Mouse (Mus musculus) heart, postnatal 4 days (tissue): ENCODE measurements around the gene R3hdm4. TPM values are rescaled to one million over a fixed set of nuclear protein-coding genes. Genes with fewer than 3 reads are reported as not detected.

ENCODE experiments used
- DNase-seq: peaks from one replicate; pipeline ENCODE4 v3.0.0; 2021
- microRNA-seq, 2 experiments: library from miRNA; unstranded; fragments of <30 nt; microRNA quantifications; one replicate each; pipeline ENCODE4 v1.2.0; 2021 to 2022
- total RNA-seq, 2 experiments: library from RNA; stranded (reverse); gene quantifications; 2 replicates each; pipeline ENCODE4 v1.2.3; 2021

R3hdm4 gene
- total RNA-seq, 2 experiments from 2014 or later, result 91.0 to 100 TPM

DNA sequence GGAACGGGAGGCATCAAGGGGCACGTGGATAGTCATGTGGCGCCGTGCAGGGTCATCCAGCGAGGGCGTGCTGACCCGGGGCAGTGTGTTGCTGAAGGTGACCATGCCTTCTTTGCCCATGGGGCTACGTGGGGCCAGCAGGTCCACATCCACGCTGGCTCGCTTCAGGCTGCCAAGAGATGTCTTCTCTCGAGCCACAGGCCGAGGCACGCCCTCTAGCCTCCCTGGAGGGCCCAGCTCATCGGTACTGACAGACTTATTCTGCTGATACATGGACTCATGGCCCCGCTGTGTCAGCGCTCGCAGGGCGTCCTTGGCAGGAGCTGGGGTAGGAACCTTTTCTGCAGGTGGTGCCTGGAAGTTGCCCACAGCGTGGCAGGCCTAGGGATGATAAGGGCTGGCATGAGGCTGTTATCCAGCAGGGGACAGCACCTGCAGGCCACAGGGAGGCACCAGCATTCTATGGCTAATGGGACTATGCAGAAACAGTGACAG is 55.2 kb downstream of the R3hdm4 start:
- DNase-seq, result peak; percentile 46

DNA sequence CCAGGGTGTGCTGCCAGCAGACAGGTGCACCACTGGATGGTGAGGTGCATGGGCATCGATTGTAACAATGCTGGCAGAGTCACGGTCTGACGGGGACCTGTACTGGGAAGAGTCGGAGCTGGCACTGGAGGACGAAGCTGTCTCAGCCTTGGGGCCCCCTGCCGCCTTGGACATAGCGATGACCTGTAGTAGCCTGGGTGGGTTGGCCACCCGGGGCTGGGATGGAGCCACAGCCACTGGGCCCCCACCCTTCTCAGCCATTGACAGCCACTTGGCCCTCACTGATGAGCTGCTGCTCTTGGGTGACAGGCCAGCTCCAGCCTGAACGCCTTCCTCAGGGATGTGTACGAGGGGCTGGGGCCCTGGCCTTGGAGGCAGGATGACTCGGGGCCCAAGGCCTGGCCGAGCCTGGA is 55.8 kb downstream of the R3hdm4 start:
- DNase-seq, result no peak

DNA sequence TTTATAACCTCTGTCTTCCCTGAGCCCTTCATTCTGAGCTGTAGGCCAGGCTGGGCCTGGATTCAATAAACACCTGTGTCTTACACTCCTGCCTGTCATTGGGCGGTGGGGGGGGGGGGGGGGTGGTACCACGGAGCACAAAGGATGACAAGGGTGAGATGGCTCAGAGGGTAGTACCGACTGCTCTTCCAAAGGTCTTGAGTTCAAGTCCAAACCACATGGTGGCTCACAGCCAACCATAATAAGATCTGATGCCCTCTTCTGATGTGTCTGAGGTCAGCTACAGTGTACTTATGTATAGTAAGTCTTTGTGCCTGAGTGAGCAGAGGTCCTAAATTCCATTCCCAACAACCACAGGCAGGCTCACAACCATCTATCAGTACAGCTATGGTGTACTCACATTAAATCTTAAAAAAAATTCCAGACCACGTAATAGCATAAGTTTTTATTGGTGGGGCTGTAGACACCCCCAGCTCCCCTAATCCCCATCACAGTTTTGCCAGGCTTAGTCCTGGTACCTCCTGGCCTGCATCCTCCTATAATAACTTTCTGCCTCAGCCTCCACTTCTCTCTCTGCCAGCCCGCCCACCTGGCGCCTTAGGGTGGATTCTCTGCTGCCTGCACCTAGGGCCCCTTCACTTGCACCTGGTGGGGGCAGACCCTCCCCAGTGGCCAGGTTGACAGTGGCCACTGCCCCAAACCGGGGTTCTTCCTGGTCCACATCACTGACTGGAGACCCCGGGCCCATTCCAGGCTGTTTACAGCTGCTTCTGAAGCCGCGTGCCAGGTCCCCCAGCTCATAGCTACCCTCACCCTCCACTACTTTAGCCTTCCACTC is 56.4 kb downstream of the R3hdm4 start:
- no peak for DNase-seq

DNA sequence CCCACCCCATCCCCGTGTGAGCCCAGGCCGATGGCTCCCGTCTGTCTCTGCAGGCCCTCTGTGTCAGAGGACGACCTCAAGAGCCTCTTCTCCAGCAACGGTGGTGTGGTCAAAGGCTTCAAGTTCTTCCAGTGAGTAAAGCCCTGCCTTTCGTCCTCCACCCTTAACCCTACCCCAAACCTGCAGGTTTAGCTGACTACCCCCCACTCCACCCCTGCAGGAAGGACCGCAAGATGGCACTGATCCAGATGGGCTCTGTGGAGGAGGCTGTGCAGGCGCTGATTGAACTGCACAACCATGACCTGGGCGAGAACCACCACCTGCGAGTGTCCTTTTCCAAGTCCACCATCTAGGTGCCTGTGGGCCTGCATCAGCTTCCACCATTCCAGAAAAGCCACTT is 58.1 kb downstream of the R3hdm4 start:
- DNase-seq, result no peak

DNA sequence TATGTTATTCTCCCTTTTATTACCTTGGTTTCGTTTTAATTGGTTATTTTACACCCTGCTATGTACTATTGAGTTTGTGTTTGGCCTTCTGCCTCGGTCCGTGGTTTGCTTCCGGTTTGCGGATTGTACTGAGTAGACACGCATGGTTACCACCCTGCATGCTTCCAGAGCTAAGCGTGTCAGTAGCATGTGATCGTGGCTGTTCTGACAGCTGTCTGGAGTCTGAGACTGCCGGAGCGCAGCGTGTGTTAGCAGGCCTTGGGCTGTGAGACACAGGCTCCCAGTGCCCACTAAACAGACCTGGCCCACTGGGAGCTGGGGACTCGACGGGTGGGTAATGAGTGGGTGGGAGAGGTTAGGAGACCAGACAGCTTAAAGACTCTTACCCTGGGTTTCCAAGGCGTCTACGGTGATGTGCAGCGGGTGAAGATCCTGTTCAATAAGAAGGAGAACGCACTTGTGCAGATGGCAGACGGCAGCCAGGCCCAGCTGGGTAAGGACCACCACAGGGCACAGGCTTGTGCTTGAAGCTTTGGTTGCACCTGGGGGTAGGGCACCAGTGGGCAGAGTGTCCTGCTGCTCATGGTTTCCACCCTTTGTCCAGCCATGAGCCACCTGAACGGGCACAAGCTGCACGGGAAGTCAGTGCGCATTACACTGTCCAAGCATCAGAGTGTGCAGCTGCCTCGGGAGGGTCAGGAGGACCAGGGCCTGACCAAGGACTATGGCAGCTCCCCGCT is 58.8 kb downstream of the R3hdm4 start:
- no peak for DNase-seq

DNA sequence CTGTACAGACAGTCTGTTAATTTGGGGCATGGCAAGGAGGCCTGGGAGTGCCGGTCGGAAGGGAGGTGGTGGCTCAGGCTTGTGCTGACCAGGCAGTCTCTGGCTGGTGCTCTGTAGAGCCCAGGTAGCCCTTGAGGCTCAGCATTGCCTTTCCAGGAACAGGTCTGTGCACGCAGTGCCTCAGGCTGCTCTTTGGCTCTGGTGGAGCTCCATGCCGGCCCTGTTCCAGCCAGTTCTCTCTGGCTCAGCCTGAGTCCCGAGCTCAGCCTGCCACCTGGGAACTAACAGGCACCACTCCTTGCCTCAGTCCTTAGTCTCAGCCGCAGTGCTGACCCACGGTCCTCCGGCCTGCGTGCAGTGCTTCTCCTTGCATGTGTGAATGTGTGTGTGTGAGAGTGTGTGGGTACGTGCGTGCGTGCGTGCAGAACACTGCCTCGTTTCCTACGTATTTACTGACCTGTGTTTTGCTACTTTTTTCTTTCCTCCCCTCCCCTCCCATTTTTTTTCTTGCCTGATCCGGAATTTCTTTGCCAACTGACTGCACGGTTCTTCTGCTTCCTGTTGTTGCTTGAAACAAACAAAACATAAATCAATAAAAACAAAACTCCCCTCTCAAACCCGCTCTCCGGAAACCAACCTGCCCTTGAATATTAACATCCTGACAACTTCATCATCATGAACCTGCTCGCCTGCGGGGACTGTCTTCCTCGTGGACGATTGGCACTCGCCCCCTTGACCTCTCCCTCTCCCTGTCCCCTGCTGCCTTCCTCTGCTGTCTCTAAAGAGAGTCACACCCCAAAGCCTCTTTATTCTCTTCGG is 59.6 kb downstream of the R3hdm4 start:
- DNase-seq, result no peak

DNA sequence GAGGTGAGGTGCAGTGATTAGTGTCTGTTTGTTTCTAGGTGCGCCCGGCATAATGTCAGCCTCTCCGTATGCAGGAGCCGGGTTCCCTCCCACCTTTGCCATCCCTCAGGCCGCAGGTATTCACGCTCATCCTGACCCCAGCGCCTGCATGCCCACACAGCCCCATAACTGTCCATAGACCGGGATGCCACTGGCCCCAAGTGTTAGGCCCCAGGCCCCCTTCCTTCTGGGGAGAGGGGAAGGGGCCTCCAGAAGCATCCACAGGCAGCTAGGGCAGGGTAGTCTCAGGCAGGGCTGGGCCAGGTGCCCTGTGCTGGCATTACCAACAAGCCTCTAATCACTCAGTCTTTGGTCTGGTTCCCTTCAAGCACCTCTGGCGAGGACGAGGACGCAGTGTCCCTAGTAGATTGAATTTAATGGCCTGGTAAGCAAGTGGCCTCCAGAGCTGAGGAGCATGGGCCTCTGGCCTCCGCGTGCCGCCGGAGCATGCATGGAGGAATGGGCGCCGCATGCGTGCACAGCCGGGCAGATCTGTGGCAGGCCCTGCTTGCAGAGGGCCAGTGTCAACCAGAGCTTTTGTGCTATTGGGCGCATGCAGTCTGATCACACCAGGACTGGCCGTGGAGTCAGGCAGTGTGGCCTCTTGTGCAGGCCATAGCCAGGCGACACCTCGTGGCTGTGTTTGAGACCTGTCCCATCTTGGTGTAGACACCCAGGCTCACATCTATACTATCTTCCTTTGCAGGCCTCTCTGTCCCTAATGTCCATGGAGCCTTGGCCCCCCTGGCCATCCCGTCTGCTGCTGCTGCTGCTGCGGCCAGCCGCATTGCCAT is 60.7 kb downstream of the R3hdm4 start:
- no peak for DNase-seq

Small RNAs within 50 kb of the gene (microRNA-seq; reads per million reads assigned to microRNA genes)
- gene Mir6910, result 0 reads per million in 2 experiments

Other genes with a start within 250 kb of the R3hdm4 start
- gene Cdc34, start 239.0 kb downstream of the R3hdm4 start, total RNA-seq, result 100 to 1,000 TPM; 134 to 145 TPM
- gene Gzmm, start 232.2 kb downstream of the R3hdm4 start, total RNA-seq, result 1 to 10 TPM; 2.9 to 3.7 TPM
- 100 to 1,000 TPM; 793 to 876 TPM for gene Bsg, start 216.7 kb downstream of the R3hdm4 start, total RNA-seq
- gene Hcn2, start 204.6 kb downstream of the R3hdm4 start, total RNA-seq, result 1 to 10 TPM; 7.6 to 9.5 TPM
- gene Polrmt, start 174.6 kb downstream of the R3hdm4 start, total RNA-seq, result 10 to 100 TPM; 35.4 to 39.6 TPM
- not detected for gene Fgf22, start 166.1 kb downstream of the R3hdm4 start, total RNA-seq
- 10 to 100 TPM; 40.3 to 45.9 TPM for gene Rnf126, start 154.3 kb downstream of the R3hdm4 start, total RNA-seq
- 10 to 100 TPM; 10.3 TPM for gene Fstl3, start 143.9 kb downstream of the R3hdm4 start, total RNA-seq
- not detected for gene Prss57, start 130.2 kb downstream of the R3hdm4 start, total RNA-seq
- 10 to 100 TPM; 78.5 to 88.6 TPM for gene Palm, start 127.6 kb downstream of the R3hdm4 start, total RNA-seq
- under 1 TPM; 0.14 to 0.45 TPM for gene Misp, start 100.2 kb downstream of the R3hdm4 start, total RNA-seq
- 100 to 1,000 TPM; 167 to 182 TPM for gene Ptbp1, start 66.8 kb downstream of the R3hdm4 start, total RNA-seq
- not detected for gene Prtn3, start 46.7 kb downstream of the R3hdm4 start, total RNA-seq
- 1 to 10 TPM; 2.5 to 2.9 TPM for gene Plppr3, start 46.6 kb downstream of the R3hdm4 start, total RNA-seq
- not detected for gene Elane, start 35.0 kb downstream of the R3hdm4 start, total RNA-seq
- gene Cfd, start 30.4 kb downstream of the R3hdm4 start, total RNA-seq, result under 1 TPM in 1 of 2 experiments, not detected in 1; 0.38 TPM
- gene Med16, start 12.3 kb downstream of the R3hdm4 start, total RNA-seq, result 10 to 100 TPM; 67.1 to 68.2 TPM
- not detected for gene Gm26602, start 10.4 kb downstream of the R3hdm4 start, total RNA-seq
- under 1 TPM; 0.25 to 0.33 TPM for gene Kiss1r, start 4.2 kb downstream of the R3hdm4 start, total RNA-seq
- 1 to 10 TPM; 4.2 to 4.3 TPM for gene Arid3a, start 5.8 kb upstream of the R3hdm4 start, total RNA-seq
- 10 to 100 TPM; 25.5 to 28.5 TPM for gene Wdr18, start 38.9 kb upstream of the R3hdm4 start, total RNA-seq
- gene Grin3b, start 49.5 kb upstream of the R3hdm4 start, total RNA-seq, result under 1 TPM in 1 of 2 experiments, not detected in 1; 0.21 TPM
- 100 to 1,000 TPM; 117 to 120 TPM for gene Tmem259, start 63.1 kb upstream of the R3hdm4 start, total RNA-seq
- gene Cnn2, start 67.4 kb upstream of the R3hdm4 start, total RNA-seq, result 100 to 1,000 TPM; 109 to 113 TPM
- gene Abca7, start 75.3 kb upstream of the R3hdm4 start, total RNA-seq, result 1 to 10 TPM; 6.9 to 8.1 TPM
- 1 to 10 TPM; 4.0 to 4.1 TPM for gene Arhgap45, start 95.4 kb upstream of the R3hdm4 start, total RNA-seq
- 10 to 100 TPM; 66.6 to 70.7 TPM for gene Polr2e, start 118.6 kb upstream of the R3hdm4 start, total RNA-seq
- gene Gpx4, start 126.0 kb upstream of the R3hdm4 start, total RNA-seq, result 100 to 1,000 TPM; 450 to 489 TPM
- 10 to 100 TPM; 19.0 to 19.4 TPM for gene Sbno2, start 184.4 kb upstream of the R3hdm4 start, total RNA-seq
- 10 to 100 TPM; 98.7 to 99.9 TPM for gene Stk11, start 194.6 kb upstream of the R3hdm4 start, total RNA-seq
- gene Atp5d, start 217.4 kb upstream of the R3hdm4 start, total RNA-seq, result 1,000 to 10,000 TPM in 1 of 2 experiments, 100 to 1,000 TPM in 1; 966 to 1,003 TPM
- 1 to 10 TPM; 3.7 to 5.1 TPM for gene Cbarp, start 219.6 kb upstream of the R3hdm4 start, total RNA-seq
- 100 to 1,000 TPM; 145 to 163 TPM for gene Midn, start 227.1 kb upstream of the R3hdm4 start, total RNA-seq
- 100 to 1,000 TPM; 163 to 193 TPM for gene Cirbp, start 244.8 kb upstream of the R3hdm4 start, total RNA-seq